Mouse (Mus musculus) cortical plate, adult 2 months (tissue): ENCODE results near the gene Diaph2. TPM values are rescaled to one million over a fixed set of nuclear protein-coding genes. Genes with fewer than 3 reads are reported as not detected.

Source experiments
- H3K27ac ChIP-seq: fragments of 200-500 bp; 2 replicates; pipeline ENCODE4 v1.5.1; 2012; ENCODE audit warnings: low read length, control low read depth, inconsistent platforms; ENCODE audit not compliant: insufficient read depth
- H3K4me1 ChIP-seq: fragments of 200-500 bp; 2 replicates; pipeline ENCODE4 v1.6.1; 2011; ENCODE audit warnings: low read length; ENCODE audit not compliant: control insufficient read depth, insufficient read depth
- H3K4me3 ChIP-seq: fragments of 200-500 bp; 2 replicates; pipeline ENCODE4 v1.5.1; 2011; ENCODE audit warnings: mild to moderate bottlenecking, low read length, control low read depth; ENCODE audit not compliant: insufficient read depth
- CTCF ChIP-seq: fragments of 200-500 bp; IDR thresholded peaks from 2 replicates; pipeline ENCODE4 v1.5.1; 2011; ENCODE audit warnings: mild to moderate bottlenecking, control low read depth, low read length; ENCODE audit not compliant: insufficient read depth; ENCODE audit errors: extremely low read depth
- POLR2A ChIP-seq: fragments of 200-500 bp; IDR thresholded peaks from 2 replicates; pipeline ENCODE4 v1.6.1; 2011; ENCODE audit warnings: mild to moderate bottlenecking, low read length, control low read depth; ENCODE audit not compliant: insufficient read depth; ENCODE audit errors: extremely low read depth
- polyA plus RNA-seq: library from polyadenylated mRNA; depleted of rRNA; stranded (reverse); fragments of >200 nt; gene quantifications from 2 replicates; pipeline ENCODE4 v1.2.3, GENCODE M21; 2012

The Diaph2 gene
- polyA plus RNA-seq, 1 experiment, result 9.2 TPM

DNA sequence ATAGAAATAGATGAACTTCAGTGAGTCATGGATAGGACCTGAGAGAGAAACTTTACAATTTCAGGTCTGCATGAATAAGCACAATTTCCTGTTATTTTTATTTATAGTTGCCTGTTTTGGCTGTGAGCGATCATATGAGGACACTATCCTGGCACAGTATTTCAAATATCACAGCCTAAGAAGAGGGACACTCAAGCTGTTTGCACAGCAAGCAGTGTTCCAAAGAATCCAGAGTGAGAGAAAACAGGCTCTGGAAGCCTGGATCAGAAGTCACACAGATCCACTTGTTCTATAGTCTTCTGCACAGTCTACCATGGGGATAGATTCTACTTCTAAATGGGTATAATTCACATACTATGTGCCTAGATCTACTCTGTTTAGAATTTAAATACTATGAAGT, 659.4 kb downstream of the Diaph2 start:
- Histone ChIP-seq H3K4me1 (no peaks in the 10 kb centered on the region), H3K27ac (no peak overlapping the region), H3K4me3 (no peak overlapping the region)
- TF ChIP-seq CTCF (no peak), POLR2A (no peak)

DNA sequence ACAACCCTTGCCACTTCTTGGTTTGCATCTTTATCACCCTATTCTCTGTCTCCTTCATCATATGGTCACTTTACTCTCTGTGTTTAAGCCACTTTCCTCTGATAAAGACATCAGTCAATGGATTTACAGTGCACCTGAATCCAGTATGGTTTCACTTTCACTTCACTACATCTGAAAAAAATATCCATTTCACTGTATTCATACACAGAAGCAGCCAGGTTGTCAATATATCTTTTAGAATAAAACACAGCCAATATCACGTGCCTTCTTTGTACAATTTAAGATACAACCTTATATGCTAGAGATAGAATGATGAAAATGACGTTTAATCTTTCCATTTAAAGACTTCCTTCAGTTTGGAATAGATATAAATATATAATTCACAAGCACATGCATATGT, 673.6 kb downstream of the Diaph2 start:
- Histone ChIP-seq H3K4me3 (no peak overlapping the region), H3K4me1 (no peaks in the 10 kb centered on the region), H3K27ac (no peak overlapping the region)
- TF ChIP-seq CTCF (no peak), POLR2A (no peak)

DNA sequence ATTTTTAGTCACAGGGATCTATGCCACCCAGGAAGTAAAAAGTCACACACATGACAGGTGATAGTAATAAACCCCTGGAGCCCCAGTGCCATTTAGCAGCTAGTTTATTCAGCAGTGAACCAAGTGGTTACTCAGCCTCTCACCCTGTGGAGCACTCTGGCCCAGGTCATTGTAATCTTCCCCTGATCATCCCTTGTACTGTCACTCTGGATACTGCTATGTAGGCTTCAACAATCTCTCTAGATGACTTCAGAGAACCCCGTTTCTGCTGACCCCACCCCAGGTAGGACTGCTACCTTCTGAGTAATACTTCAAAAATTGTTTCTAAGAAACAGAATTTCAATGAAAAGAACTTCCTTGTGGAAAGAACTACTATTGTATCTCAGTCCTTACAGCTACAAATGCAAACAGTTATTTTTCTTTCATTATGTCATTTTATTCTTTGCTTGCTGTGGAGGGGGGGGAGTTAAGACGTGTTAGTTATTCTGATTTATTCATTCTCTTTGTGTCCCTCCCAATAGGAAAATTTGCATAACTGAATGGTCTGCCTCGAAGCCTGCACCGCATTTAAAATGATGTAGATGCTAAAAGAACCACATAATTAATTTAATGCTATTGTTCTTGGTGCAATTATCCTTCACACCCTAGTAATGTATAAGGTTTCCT, 702.4 kb downstream of the Diaph2 start:
- TF ChIP-seq CTCF (no peak), POLR2A (no peak)
- H3K4me3 ChIP-seq, result no peak overlapping the region
- H3K4me1 ChIP-seq, result no peaks in the 10 kb centered on the region
- H3K27ac ChIP-seq, result no peak overlapping the region

DNA sequence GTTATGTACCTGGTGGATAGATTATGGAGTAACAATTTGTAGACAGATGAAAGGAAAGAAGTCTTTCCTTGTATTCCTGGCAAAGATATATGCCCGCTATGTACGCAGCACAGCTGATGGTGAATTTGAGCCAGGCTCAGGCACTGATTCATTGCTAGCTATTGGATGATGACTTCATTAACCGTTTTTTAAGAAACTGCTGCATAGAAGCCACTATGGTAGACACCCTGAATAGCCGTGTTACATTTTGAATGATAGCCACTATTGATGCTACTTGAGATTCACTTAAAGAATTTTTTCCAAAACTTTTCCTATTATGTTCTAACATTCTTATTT, 702.9 kb downstream of the Diaph2 start:
- Histone ChIP-seq H3K4me3 (no peak overlapping the region), H3K4me1 (no peaks in the 10 kb centered on the region), H3K27ac (no peak overlapping the region)
- TF ChIP-seq POLR2A (no peak), CTCF (no peak)

DNA sequence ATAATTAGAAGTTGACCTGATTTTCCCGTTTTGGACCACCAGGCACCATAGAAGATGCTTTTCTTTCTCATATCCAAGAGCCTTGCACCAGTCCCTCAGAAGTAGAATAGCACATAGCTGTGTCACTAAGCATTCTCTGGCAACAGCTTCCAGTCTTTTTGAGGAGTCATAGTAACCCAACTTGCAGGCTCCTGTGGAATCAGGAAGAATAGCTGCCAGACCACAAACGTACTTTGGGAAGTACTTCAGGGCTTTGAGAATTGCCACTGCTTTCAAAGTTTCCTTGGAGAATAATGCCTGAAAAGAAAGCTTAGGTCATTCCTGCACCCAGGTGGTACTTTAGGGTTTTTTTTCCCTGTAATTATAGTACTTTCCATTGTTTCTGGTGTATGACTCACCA, 723.6 kb downstream of the Diaph2 start:
- H3K4me1 ChIP-seq, result no peaks in the 10 kb centered on the region
- H3K27ac ChIP-seq, result no peak overlapping the region
- no peak overlapping the region for H3K4me3 ChIP-seq
- TF ChIP-seq POLR2A, result no peak

GRCm38 (mm10) chrX:130480877-130481276, 731.3 kb downstream of the Diaph2 start:
- Histone ChIP-seq H3K4me3 (no peak overlapping the region), H3K27ac (no peak overlapping the region), H3K4me1 (no peaks in the 10 kb centered on the region)
- TF ChIP-seq POLR2A, result no peak

- H3K4me3 ChIP-seq, result peak overlapping the region; percentile 7; the same call in 1 of the 2 replicates
- no peak overlapping the region for H3K27ac ChIP-seq
- no peak for TF ChIP-seq POLR2A
- no peak for TF ChIP-seq CTCF
- H3K4me1 ChIP-seq, result no peaks in the 10 kb centered on the region
Measured at GRCm38 (mm10) chrX:130502680-130503464, 753.3 kb downstream of the Diaph2 start.

- TF ChIP-seq CTCF (no peak), POLR2A (no peak)
- 0 out of 2 replicates have a peak overlapping the region, but pooled peaks have one; percentile 7 for H3K4me3 ChIP-seq
- no peak overlapping the region for H3K27ac ChIP-seq
- H3K4me1 ChIP-seq, result no peaks in the 10 kb centered on the region
Measured at GRCm38 (mm10) chrX:130503465-130503860, 753.9 kb downstream of the Diaph2 start.

DNA sequence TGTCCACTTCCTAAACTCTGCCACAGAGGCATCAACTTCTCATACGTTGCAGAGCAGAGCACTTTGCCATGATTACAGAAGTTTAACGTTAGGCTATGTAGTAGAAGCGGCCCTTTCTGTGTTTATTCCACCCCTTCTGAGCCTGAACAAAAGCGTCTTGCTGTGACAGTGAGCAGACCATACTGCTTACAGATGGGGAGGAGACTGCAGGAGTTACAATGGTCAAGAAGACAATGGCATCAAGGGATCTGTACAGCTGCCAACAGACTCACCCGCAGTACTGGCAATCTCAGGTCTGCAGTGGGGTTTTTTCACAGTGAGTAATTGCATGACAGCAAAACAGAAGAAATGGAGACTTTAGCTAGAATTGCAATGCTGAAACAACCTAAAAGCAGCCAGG, 756.1 kb downstream of the Diaph2 start:
- Histone ChIP-seq H3K4me1 (no peaks in the 10 kb centered on the region), H3K27ac (no peak overlapping the region), H3K4me3 (no peak overlapping the region)
- TF ChIP-seq CTCF, result no peak
- no peak for TF ChIP-seq POLR2A
